Mouse (Mus musculus): Measurements from ENCODE around the gene Comt. TPM values are rescaled to one million over a fixed set of nuclear protein-coding genes. Genes with fewer than 3 reads are reported as not detected.

Comt gene
- 12.6 TPM for total RNA-seq (2023)

GRCm38 (mm10) chr16:18426802-18427280 is at the start of gene Comt:
TSS of gene Comt (minus strand) at chr16:18426852.

GRCm38 (mm10) chr16:18426215-18426791 is 349 bp downstream of the Comt start, which contains the start of gene Txnrd2:
TSS of gene Txnrd2 (plus strand) at chr16:18426384.

Other genes with a start within 250 kb of the Comt start
- not detected for gene Ccdc188, start 209.0 kb downstream of the Comt start, total RNA-seq (2023)
- gene Zdhhc8, start 191.7 kb downstream of the Comt start, total RNA-seq (2023): 25.3 TPM
- 72.0 TPM for gene Trmt2a, start 178.2 kb downstream of the Comt start, total RNA-seq (2023)
- 90.1 TPM for gene Ranbp1, start 178.1 kb downstream of the Comt start, total RNA-seq (2023)
- not detected for gene Gm49776, start 168.5 kb downstream of the Comt start, total RNA-seq (2023)
- gene Dgcr8, start 137.6 kb downstream of the Comt start, total RNA-seq (2023): 44.6 TPM
- gene Tango2, start 78.7 kb downstream of the Comt start, total RNA-seq (2023): 44.7 TPM
- gene Arvcf, start 78.7 kb downstream of the Comt start, total RNA-seq (2023): 4.8 TPM
- gene Txnrd2, start 468 bp downstream of the Comt start, total RNA-seq (2023): 17.0 TPM
- gene Gnb1l, start 71.9 kb upstream of the Comt start, total RNA-seq (2023): 13.2 TPM
- 9.1 TPM for gene Rtl10, start 72.0 kb upstream of the Comt start, total RNA-seq (2023)
- gene Tbx1, start 163.8 kb upstream of the Comt start, total RNA-seq (2023): not detected
- 0.38 TPM for gene Gp1bb, start 195.6 kb upstream of the Comt start, total RNA-seq (2023)
- gene Gm49601, start 199.6 kb upstream of the Comt start, total RNA-seq (2023): not detected
- gene Sept5, start 203.1 kb upstream of the Comt start, total RNA-seq (2023): not detected